Mouse (Mus musculus): ENCODE results near the gene Tmem274.

DNA sequence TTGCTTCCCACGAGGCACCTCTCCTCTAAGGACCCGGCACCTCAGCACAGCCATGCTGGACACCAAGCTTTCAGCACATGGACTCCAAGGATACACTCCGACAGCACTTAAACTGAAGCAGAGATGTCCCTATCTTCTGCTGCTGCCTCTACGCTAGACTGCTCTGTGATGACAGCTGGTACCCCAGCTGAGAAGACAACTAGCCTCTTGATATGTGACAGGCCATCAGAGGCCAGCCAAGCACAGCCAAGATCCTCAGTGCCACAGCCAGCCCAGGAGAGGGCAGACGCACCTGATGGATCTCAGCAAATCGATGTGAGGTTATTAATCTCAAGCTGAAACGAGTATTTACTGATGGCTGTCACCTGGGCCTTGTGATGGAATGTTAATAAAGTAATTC, 2.1 kb upstream of the Tmem274 start:
- TF ChIP-seq EP300 (IDR thresholded peaks at IDR 0.05; ENCODE audit: insufficient read depth, low read depth, low read length) (no peak), POLR2A (IDR thresholded peaks at IDR 0.05; ENCODE audit: insufficient read depth, low read depth, low read length) (no peak)

Data from heart, adult 2 months (tissue).